Mouse (Mus musculus) embryonic fibroblast, embryonic 13.5 days (primary cell): ENCODE measurements around the gene Sfn. TPM values are rescaled to one million over a fixed set of nuclear protein-coding genes. Genes with fewer than 3 reads are reported as not detected.

Experiments used
- H3K27ac ChIP-seq: 2 replicates; pipeline ENCODE4 v1.5.1; 2012; ENCODE audit warnings: low read length, control low read depth, inconsistent platforms; ENCODE audit not compliant: insufficient read depth
- H3K4me1 ChIP-seq: 2 replicates; pipeline ENCODE4 v1.6.1; 2011; ENCODE audit warnings: low read length; ENCODE audit not compliant: control insufficient read depth, insufficient read depth
- H3K4me3 ChIP-seq: 2 replicates; pipeline ENCODE4 v1.5.1; 2011; ENCODE audit warnings: mild to moderate bottlenecking, control low read depth, low read length; ENCODE audit not compliant: insufficient read depth
- CTCF ChIP-seq: IDR thresholded peaks from 2 replicates; pipeline ENCODE4 v1.5.1; 2011; ENCODE audit warnings: mild to moderate bottlenecking, control low read depth, low read length, moderate library complexity, borderline replicate concordance; ENCODE audit not compliant: insufficient read depth
- POLR2A ChIP-seq: IDR thresholded peaks from 2 replicates; pipeline ENCODE4 v1.6.1; 2011; ENCODE audit warnings: low read depth, mild to moderate bottlenecking, control low read depth, low read length, moderate library complexity
- polyA plus RNA-seq: library from polyadenylated mRNA; stranded (reverse); fragments of >200 nt; gene quantifications from 2 replicates; pipeline ENCODE4 v1.2.4, GENCODE M21; 2011; ENCODE audit warnings: low read depth; ENCODE audit not compliant: missing spikeins, insufficient read length

Gene Sfn
- polyA plus RNA-seq, 1 experiment: 8.4 TPM

- Histone ChIP-seq H3K4me3 (no peak overlapping the region), H3K4me1 (peaks cover 4% of the 10 kb centered on the region; the same call in 1 of the 2 replicates), H3K27ac (no peak overlapping the region)
- no peak for TF ChIP-seq POLR2A
Observed at GRCm38 (mm10) chr4:133607284-133607683, 5.3 kb upstream of the Sfn start.

- no peak for TF ChIP-seq POLR2A
- TF ChIP-seq CTCF: no peak
- peaks cover 4% of the 10 kb centered on the region; the same call in 1 of the 2 replicates for H3K4me1 ChIP-seq
- no peak overlapping the region for H3K4me3 ChIP-seq
- peak overlapping the region; percentile 55 for H3K27ac ChIP-seq
Observed at GRCm38 (mm10) chr4:133605330-133605729, 3.4 kb upstream of the Sfn start.

DNA sequence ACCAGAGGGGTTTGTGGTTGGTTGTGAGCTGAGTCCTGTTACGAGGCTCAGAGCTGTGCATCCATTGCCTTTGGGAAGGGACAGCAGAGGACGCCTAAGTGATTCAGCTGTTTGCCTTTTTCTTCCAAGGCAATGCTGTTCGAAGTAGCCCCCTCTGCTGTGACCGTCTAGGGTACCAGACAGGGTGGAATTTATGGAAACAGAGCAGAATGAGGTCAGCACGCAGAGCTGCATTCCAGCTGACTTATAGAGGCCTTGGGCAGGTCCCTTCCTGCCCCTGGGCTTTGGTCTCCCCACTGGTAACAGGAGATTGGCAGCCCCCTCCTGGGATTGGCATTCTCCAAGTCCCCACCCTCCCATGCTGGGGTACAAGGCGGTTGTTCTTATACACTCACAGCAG lies 2.9 kb upstream of the Sfn start:
- Histone ChIP-seq H3K4me3 (no peak overlapping the region), H3K27ac (peak overlapping the region; percentile 55), H3K4me1 (peaks cover 4% of the 10 kb centered on the region; the same call in 1 of the 2 replicates)
- TF ChIP-seq POLR2A: no peak
- TF ChIP-seq CTCF: no peak

DNA sequence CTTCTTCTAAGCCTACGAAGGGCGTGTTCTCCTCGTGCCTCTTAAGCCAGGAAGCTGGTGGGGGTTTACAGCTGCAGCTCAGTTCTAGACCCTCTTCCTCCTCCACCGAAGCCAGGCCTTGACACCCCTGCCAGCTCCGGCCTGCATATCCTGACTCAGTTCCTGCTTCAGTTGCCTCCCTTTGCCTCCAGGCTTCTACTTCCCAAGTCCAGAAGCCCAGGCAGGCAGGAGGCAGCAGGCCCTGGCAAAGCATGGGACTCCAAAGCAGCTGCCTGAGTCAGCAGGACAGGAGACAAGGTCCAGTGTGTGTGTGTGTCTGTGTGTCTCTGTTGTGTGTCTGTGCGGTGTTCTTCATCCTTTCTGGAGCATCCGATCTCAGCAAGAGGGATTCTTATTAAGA lies 2.2 kb upstream of the Sfn start:
- Histone ChIP-seq H3K4me3 (no peak overlapping the region), H3K27ac (peak overlapping the region; percentile 59), H3K4me1 (peaks cover 6% of the 10 kb centered on the region; the same call in 1 of the 2 replicates)
- no peak for TF ChIP-seq POLR2A
- no peak for TF ChIP-seq CTCF

GRCm38 (mm10) chr4:133603056-133603455 lies 1.1 kb upstream of the Sfn start:
- no peak overlapping the region for H3K27ac ChIP-seq
- H3K4me1 ChIP-seq: peaks cover 11% of the 10 kb centered on the region; the same call in 1 of the 2 replicates
- H3K4me3 ChIP-seq: no peak overlapping the region
- TF ChIP-seq POLR2A (no peak), CTCF (no peak)

- Histone ChIP-seq H3K4me3 (peak overlapping the region; percentile 30; the same call in 1 of the 2 replicates), H3K27ac (no peak overlapping the region; the same call in 1 of the 2 replicates), H3K4me1 (peaks cover 11% of the 10 kb centered on the region; the same call in 1 of the 2 replicates)
- TF ChIP-seq POLR2A (no peak), CTCF (no peak)
Observed at GRCm38 (mm10) chr4:133600306-133600705, 1.7 kb downstream of the Sfn start.

DNA sequence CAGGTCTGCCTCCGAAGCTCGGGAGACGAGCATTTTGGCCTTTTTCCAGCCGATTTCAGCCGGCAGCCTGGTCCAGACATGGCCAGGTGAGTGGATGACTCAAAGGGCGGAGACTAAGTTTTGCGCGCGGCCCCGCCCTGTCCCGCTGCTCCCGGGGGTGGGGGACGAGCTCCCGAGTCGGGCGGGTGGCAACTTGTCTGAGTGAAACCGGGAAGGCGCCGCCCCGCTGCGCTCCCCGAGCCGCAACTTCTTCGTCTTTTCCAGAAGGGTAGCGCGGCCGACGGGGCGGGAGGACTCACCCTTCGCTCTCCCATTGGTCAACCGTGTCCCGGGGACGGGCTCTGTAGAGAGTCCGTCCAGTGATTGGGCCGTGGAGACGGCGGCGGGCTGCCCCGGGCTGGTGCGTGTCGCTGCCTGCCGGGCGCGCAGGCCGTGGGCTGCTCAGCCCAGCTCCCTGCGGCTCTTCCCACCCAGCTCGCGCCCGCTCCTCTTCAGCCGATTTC lies 2.3 kb downstream of the Sfn start:
- H3K27ac ChIP-seq: peak overlapping the region; percentile 73
- peaks cover 7% of the 10 kb centered on the region; the same call in 1 of the 2 replicates for H3K4me1 ChIP-seq
- TF ChIP-seq POLR2A: peak; percentile 57
- TF ChIP-seq CTCF: no peak
- peak overlapping the region; percentile 44 for H3K4me3 ChIP-seq

DNA sequence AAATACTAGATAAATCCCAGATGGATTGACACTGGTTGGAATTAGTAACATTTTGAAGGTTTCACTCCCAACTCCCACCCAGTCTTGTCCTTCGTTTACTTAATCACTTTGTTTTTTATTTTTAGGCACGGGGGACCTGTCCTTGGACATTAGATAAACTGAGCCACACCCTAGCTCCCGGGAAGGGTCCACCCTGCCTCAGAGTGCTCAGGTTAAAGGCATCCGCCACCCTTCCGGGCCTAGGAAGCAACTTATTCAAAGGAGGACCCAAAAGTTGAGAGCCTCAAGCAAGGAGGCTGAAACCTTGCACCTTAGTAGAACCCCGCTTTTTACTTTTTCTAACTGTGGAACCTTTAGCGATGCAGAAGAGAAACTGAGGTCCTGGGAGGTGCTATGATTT lies 2.9 kb downstream of the Sfn start:
- TF ChIP-seq POLR2A: no peak
- TF ChIP-seq CTCF: no peak
- Histone ChIP-seq H3K27ac (peak overlapping the region; percentile 73), H3K4me3 (peak overlapping the region; percentile 44), H3K4me1 (peaks cover 7% of the 10 kb centered on the region; the same call in 1 of the 2 replicates)

- TF ChIP-seq POLR2A (no peak), CTCF (no peak)
Observed at GRCm38 (mm10) chr4:133598616-133599015, 3.4 kb downstream of the Sfn start.

DNA sequence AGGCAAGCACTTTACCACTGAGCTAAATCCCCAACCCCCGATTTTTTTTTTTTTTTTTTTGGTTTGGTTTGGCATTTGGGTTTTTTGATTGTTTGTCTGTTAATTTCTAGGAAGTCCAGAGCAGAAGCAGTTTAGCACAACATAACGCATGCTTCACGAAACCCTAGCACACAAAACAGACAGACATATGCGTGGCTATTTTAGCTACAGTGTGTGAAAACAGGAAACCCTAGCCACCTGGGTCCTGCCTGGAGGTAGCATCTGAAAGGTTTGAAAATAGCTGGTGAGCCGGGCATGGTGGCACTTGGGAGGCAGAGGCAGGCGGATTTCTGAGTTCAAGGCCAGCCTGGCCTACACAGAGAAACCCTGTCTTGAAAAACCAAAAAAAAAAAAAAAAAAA lies 5.9 kb downstream of the Sfn start:
- peaks cover 9% of the 10 kb centered on the region for H3K4me1 ChIP-seq
- peak overlapping the region; percentile 86 for H3K27ac ChIP-seq
- no peak for TF ChIP-seq POLR2A
- no peak for TF ChIP-seq CTCF
- no peak overlapping the region for H3K4me3 ChIP-seq

More at GRCm38 (mm10) chr4:133598616-133599015, 3.4 kb downstream of the Sfn start:
- Histone ChIP-seq H3K27ac (no peak overlapping the region), H3K4me1 (peaks cover 7% of the 10 kb centered on the region; the same call in 1 of the 2 replicates), H3K4me3 (no peak overlapping the region)
